Mouse (Mus musculus) megakaryocyte progenitor cell, adult 5-6 weeks (primary cell): ENCODE results near the gene Asgr2. TPM values are rescaled to one million over a fixed set of nuclear protein-coding genes. Genes with fewer than 3 reads are reported as not detected.
"Not testable (repeated sequence)": the region's sequence is repeated elsewhere in the genome, so short reads cannot be mapped to it uniquely, and the experiment has no call there.

Experiments used
- ATAC-seq: replicated peaks from 2 replicates; pipeline ENCODE4 v1.8.0; 2016; ENCODE audit warnings: mild to moderate bottlenecking, moderate TSS enrichment, inconsistent platforms; ENCODE audit not compliant: poor library complexity
- total RNA-seq, 2 experiments: library from RNA; stranded (forward) in 1 of 2; stranded (reverse) in 1 of 2; fragments of 157-497, 149-512 nt in 1 of 2; fragments of 200-1000 nt in 1 of 2; gene quantifications; 2 replicates each; pipeline versions ENCODE4 v1.2.3 to v1.2.4; 2015 to 2017

Gene Asgr2
- not detected in 2 replicates for total RNA-seq (2015)
- total RNA-seq (2017) = 0.62 TPM in 1 of 2 replicates, not detected in the other

GRCm38 (mm10) chr11:70091986-70092783 lies at the start of gene Asgr2:
TSS of gene Asgr2 (plus strand) at chr11:70092644.
- peak; percentile 94 for ATAC-seq

- no peak for ATAC-seq
Observed at GRCm38 (mm10) chr11:70043665-70044064, 48.8 kb upstream of the Asgr2 start.

DNA sequence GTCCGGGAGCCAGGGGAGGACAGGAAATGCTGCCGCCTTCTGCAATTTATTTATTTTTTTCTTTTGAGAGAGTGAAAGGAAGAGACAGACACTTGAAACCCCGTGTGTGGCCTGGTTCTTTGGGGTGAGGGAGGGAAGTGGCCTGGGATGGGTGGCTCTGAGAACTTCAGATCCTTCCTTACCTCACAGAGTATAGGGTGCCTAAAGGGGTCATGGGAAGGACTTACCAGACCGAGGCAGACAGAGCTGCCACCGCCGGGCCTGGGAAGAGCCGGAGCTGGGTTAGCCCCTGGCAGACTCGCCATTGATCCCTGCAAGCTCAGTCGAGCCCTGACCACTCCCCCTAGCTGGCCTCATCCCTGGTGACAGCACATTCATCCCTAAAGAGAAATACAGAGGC lies 47.0 kb upstream of the Asgr2 start:
- ATAC-seq = no peak

DNA sequence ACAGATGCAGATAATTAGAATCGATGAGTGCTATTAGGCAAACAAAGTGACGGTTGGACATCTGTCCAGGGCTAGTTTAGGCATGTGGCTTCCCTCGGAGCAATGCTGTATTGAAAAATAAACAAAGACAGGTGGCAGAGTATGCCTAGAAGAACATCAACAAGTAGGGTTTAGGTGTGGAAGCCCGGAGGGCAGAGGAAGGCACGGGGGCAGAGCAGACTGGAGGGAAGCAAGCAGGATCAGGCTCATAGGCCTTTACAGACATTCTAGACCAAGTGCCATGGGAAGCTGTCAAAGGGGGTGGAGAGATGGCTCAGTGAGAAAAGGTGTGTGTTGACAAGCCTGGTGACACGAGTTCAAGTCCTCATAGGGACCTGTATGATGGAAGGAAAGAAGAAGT lies 43.1 kb upstream of the Asgr2 start:
- no peak for ATAC-seq

- no peak for ATAC-seq
Observed at GRCm38 (mm10) chr11:70049816-70050215, 42.6 kb upstream of the Asgr2 start.

GRCm38 (mm10) chr11:70053156-70053555 lies 39.3 kb upstream of the Asgr2 start:
- ATAC-seq = no peak

GRCm38 (mm10) chr11:70053898-70054570 lies 38.4 kb upstream of the Asgr2 start, which contains the start of gene Asgr1:
TSS of gene Asgr1 (plus strand) at chr11:70054085.
- no peak for ATAC-seq

DNA sequence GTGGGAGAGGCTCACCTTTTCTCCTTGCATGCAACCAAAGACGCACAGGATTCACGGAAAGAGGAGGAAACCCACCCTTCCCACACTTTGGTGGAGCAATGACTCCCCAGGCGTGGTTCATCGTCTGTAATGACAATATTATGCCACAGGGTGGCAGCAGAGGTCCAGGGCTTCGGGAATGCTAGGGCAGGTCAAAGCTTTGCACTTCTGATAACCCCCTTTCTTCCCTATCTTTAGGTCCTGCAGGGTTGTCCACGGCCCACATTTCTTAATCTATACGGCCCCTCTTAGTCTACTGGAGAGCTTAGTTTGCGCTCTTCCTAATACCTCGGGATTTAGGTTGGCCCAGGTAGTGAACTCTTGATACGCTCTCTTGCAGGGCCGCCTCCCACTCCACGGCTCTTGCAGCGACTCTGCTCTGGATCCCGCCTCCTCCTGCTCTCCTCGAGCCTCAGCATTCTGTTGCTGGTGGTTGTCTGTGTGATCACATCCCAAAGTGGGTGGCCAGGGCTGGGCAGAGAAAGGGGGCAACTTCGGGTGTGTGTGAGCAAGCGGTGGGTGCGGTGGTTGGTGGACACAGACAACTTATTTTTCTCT lies 36.7 kb upstream of the Asgr2 start:
- ATAC-seq = peak; percentile 95

DNA sequence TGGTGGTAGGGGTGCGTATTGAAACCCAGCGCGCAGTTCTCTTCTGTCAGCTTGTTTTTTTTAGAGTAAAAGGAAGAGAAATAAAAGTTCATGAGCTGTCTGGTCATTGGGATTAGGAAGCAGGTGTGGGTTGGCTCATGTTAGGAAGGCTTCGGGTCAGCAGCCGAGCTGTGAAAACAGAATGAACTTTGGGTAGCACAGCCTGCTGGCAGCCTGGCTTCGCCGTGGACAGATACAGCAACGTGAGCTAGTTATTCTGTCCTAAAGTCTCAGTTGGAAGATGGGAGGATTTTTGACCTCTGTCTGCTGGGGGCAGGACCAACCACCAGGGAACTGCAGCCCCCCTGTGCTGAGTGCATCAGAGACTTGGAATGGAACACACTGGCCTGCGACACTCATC lies 34.6 kb upstream of the Asgr2 start:
- no peak for ATAC-seq

GRCm38 (mm10) chr11:70059930-70060329 lies 32.5 kb upstream of the Asgr2 start:
- ATAC-seq = no peak

- ATAC-seq = no peak
Observed at GRCm38 (mm10) chr11:70063053-70063452, 29.4 kb upstream of the Asgr2 start.

- no peak for ATAC-seq
Observed at GRCm38 (mm10) chr11:70066701-70067100, 25.7 kb upstream of the Asgr2 start.

GRCm38 (mm10) chr11:70068245-70068644 lies 24.2 kb upstream of the Asgr2 start:
- no peak for ATAC-seq

DNA sequence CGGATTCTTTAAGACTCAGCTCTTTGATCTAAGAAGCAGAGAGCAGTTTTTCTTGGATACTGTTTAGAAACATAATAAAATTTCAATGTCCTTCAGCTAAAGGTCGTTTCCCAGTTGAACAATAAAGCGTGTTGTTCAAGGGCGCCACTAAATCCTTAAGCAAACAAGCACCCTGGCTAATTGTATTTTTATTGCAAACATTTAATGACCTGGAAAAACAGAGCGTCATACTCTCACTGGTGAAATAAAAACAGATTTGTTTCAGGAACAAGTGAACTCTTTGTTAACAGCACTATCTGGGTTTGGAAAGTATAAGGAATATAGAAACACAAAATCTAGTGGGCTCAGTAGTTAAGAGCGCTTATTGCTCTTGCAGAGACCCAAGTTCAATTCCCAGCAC lies 22.4 kb upstream of the Asgr2 start:
- ATAC-seq = no peak

DNA sequence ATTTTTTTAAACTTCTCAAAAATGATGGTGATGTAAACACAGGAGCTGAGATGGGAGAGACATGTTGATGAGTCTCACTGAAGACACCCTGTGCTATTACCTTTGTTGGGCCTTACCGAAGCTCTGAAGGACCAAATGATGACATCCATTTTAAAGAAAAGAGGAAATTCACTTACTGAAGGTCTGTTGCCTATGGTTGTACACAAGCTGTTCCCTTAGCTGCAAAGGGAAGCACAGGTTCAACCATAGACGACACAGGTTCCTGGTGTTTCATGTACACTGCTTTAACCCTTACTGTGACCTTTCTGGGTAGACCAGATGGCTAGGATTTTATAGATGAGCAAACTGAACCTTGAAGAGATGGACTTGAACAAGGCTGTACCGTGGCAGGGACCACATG lies 21.8 kb upstream of the Asgr2 start:
- not testable (repeated sequence) for ATAC-seq

DNA sequence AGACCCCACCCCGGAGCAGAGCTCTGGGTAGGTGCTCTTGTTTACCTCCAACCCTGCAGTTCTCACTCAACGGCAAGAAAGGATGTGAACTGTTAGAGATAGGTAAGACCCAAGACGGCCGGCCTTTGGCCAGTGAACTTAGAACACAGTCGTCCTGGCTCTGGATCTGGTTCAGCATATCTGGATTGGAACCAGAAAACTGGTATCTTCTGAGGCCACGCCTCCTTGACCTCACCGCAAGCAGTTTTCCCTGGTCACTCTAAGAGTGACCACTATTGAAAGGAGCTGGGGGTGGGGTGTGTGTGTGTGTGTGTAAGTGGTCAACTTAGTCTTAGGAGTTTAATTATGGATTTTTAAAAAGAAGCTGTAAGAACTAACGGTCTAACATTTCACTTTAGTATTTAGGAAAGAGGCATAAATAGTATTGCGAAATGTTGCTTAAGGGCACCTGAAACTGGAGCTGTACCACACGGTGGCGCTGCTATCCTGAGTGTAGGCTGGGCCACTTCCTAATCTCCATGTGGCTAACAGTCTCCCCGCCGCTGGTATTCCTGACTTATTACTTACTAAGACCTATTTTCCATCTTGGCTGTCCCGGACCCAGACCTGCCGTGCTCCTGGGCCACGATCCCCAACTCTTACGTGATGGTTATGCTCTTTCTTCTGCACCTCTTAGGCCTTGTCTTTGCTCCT lies 17.9 kb upstream of the Asgr2 start:
- peak; percentile 82 for ATAC-seq

DNA sequence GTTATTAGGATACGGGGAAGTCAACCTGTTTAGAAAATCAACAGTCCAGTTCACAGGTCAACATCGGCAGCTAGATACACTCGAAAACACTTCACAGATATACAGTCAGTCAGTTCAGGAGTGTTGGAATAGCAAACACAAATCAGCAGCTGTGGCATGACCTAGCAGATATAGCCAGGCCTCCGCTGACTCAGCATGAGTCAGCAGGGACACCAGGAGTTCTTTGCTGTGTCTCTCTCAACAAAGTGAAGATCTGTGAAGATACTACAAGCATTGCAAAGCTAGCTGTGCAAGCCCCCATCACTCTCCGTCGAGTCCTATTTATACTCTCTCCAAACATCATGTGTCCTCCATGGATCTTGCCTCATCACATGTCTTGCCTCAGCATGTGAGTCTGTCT lies 16.9 kb upstream of the Asgr2 start:
- ATAC-seq = no peak

DNA sequence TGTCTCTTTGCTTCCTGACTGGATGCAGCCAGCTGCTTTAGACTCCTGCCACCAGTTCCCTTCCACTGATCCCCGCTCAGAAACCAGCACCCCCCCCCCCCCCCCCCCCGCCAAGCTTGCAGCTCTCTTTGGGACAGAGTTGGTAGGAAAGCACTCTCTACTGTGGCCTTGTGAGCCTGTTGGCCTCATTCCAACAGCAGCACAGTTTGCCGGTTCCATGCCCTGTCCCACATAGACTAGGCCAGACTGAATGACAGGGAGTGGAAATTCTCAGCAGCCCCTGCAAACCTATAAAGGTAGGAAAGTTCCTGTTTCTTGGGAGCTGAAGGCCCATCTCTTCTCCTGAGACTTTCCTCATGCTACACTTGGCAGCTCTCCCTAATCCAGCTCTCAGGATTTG lies 15.0 kb upstream of the Asgr2 start:
- no peak for ATAC-seq

GRCm38 (mm10) chr11:70079175-70079574 lies 13.3 kb upstream of the Asgr2 start:
- ATAC-seq = no peak

DNA sequence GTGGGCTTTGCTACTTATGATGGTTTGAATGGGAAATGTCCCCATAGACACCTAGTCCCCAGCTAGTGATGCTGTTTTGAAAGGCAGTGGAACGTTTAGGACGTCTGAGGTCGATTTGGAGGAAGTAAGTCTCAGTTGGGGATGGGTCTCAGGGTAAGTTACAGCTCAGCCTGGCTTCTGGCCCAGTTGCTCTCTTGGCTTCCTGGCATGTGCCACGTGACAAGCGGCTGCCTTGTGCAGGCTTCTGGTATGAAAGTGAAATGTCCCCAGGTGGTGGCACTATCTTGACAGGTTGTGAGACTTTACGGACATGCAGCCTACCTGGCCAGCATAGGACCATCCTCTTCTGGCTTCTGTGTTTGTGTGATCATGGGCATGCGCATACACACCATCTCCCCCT lies 12.5 kb upstream of the Asgr2 start:
- peak; percentile 54 for ATAC-seq
